13 mouse cellular contexts compared by ENCODE assay signal in genomic region chr12:36426163-36427045, GRCm38 (mm10). TPM values are rescaled to one million over a fixed set of nuclear protein-coding genes. Genes with fewer than 3 reads are reported as not detected.
DNase-seq lines count a peak whose midpoint lies in the region; ATAC-seq lines count a peak whose summit lies in the region.
"Had no signal": no experiment of that assay in that cellular context is flagged by ENCODE, and none has a peak within 500 bp of the region (broad histone marks: within the 10 kb centered on the region; RNA-seq: fewer than 3 reads in every experiment).

No protein-coding gene starts in this region.

- peak; percentile 94 for ATAC-seq in lung, embryonic 15.5 days (ENCODE audit: borderline replicate concordance, extremely low read depth, low FRiP score, low TSS enrichment)
- 0 out of 2 replicates have a peak, but pooled peaks have one; percentile 60 for ATAC-seq in embryonic facial prominence, embryonic 12.5 days (ENCODE audit: insufficient number of reproducible peaks, insufficient read depth, low FRiP score, low TSS enrichment)
- peak; percentile 76 for ATAC-seq in kidney, embryonic 15.5 days (replicated peaks; ENCODE audit: low FRiP score)
- ATAC-seq in neural tube, embryonic 14.5 days (ENCODE audit: low read depth): peak; percentile 61; the same call in 1 of the 2 replicates

- H3K9ac ChIP-seq in lung, embryonic 15.5 days: no peak overlapping the region
- no peak overlapping the region for H3K9ac ChIP-seq in embryonic facial prominence, embryonic 12.5 days
- no peak overlapping the region for H3K9ac ChIP-seq in kidney, embryonic 15.5 days
- no peak overlapping the region for H3K9ac ChIP-seq in neural tube, embryonic 14.5 days (replicated peaks; ENCODE audit: low read depth, low read length)
- H3K9ac ChIP-seq: embryonic facial prominence, embryonic 13.5 days; heart, embryonic 15.5 days had no signal

- no peak for DNase-seq in lung, adult 18-20 months
- no peak for DNase-seq in cerebellum, adult 11-12 months
- no peak for DNase-seq in adrenal gland, postnatal 25 days
- no peak for DNase-seq in liver
- DNase-seq: gastrocnemius, adult 2 months; thymus, postnatal 25 days had no signal

- no peak overlapping the region for H3K4me3 ChIP-seq in lung, embryonic 15.5 days
- H3K4me3 ChIP-seq in embryonic facial prominence, embryonic 12.5 days: no peak overlapping the region
- no peak overlapping the region for H3K4me3 ChIP-seq in kidney, embryonic 15.5 days (replicated peaks)
- no peak overlapping the region for H3K4me3 ChIP-seq in neural tube, embryonic 14.5 days (ENCODE audit: low read depth, low read length)
- H3K4me3 ChIP-seq: embryonic facial prominence, embryonic 13.5 days; gastrocnemius, adult 2 months; heart, embryonic 15.5 days; myocyte had no signal

- peaks cover 12% of the 10 kb centered on the region for H3K4me1 ChIP-seq in lung, embryonic 15.5 days
- H3K4me1 ChIP-seq in embryonic facial prominence, embryonic 12.5 days: no peaks in the 10 kb centered on the region
- peaks cover 16% of the 10 kb centered on the region for H3K4me1 ChIP-seq in kidney, embryonic 15.5 days
- H3K4me1 ChIP-seq in neural tube, embryonic 14.5 days (ENCODE audit: control insufficient read depth, insufficient read depth, low read length): no peaks in the 10 kb centered on the region
- H3K4me1 ChIP-seq: heart, embryonic 15.5 days had no signal

- H3K36me3 ChIP-seq in lung, embryonic 15.5 days: no peaks in the 10 kb centered on the region
- H3K36me3 ChIP-seq in embryonic facial prominence, embryonic 12.5 days: no peaks in the 10 kb centered on the region
- H3K36me3 ChIP-seq in kidney, embryonic 15.5 days: no peaks in the 10 kb centered on the region
- no peaks in the 10 kb centered on the region for H3K36me3 ChIP-seq in neural tube, embryonic 14.5 days (ENCODE audit: control insufficient read depth, insufficient read depth, low read length)
- H3K36me3 ChIP-seq: embryonic facial prominence, embryonic 13.5 days; heart, embryonic 15.5 days had no signal

- WGBS in lung, embryonic 15.5 days: 38% methylated on average over 15 of the region's 15 CpGs
- 46% methylated on average over 15 of the region's 15 CpGs for WGBS in embryonic facial prominence, embryonic 12.5 days
- 42% methylated on average over 15 of the region's 15 CpGs for WGBS in kidney, embryonic 15.5 days
- WGBS in neural tube, embryonic 14.5 days: 49% methylated on average over 15 of the region's 15 CpGs

- no peaks in the 10 kb centered on the region for H3K9me3 ChIP-seq in lung, embryonic 15.5 days
- H3K9me3 ChIP-seq in embryonic facial prominence, embryonic 12.5 days: no peaks in the 10 kb centered on the region
- H3K9me3 ChIP-seq in kidney, embryonic 15.5 days (replicated peaks): no peaks in the 10 kb centered on the region
- H3K9me3 ChIP-seq in neural tube, embryonic 14.5 days (ENCODE audit: control insufficient read depth, low read length): no peaks in the 10 kb centered on the region
- H3K9me3 ChIP-seq: embryonic facial prominence, embryonic 13.5 days; heart, embryonic 15.5 days had no signal

- H3K4me2 ChIP-seq in lung, embryonic 15.5 days: no peak overlapping the region
- no peak overlapping the region for H3K4me2 ChIP-seq in embryonic facial prominence, embryonic 12.5 days (replicated peaks)
- no peak overlapping the region for H3K4me2 ChIP-seq in kidney, embryonic 15.5 days
- no peak overlapping the region for H3K4me2 ChIP-seq in neural tube, embryonic 14.5 days (ENCODE audit: low read depth, low read length)
- H3K4me2 ChIP-seq: embryonic facial prominence, embryonic 13.5 days; heart, embryonic 15.5 days had no signal

- no peaks in the 10 kb centered on the region for H3K27me3 ChIP-seq in lung, embryonic 15.5 days
- no peaks in the 10 kb centered on the region for H3K27me3 ChIP-seq in embryonic facial prominence, embryonic 12.5 days
- no peaks in the 10 kb centered on the region for H3K27me3 ChIP-seq in kidney, embryonic 15.5 days
- H3K27me3 ChIP-seq in neural tube, embryonic 14.5 days (ENCODE audit: control insufficient read depth, insufficient read depth, low read length): no peaks in the 10 kb centered on the region
- H3K27me3 ChIP-seq: embryonic facial prominence, embryonic 13.5 days; heart, embryonic 15.5 days had no signal

- H3K27ac ChIP-seq in lung, embryonic 15.5 days: peak overlapping the region; percentile 37
- H3K27ac ChIP-seq in embryonic facial prominence, embryonic 12.5 days: no peak overlapping the region
- H3K27ac ChIP-seq in kidney, embryonic 15.5 days: peak overlapping the region; percentile 24
- no peak overlapping the region for H3K27ac ChIP-seq in neural tube, embryonic 14.5 days (ENCODE audit: low read depth, low read length)
- H3K27ac ChIP-seq: embryonic facial prominence, embryonic 13.5 days; gastrocnemius, adult 2 months; heart, embryonic 15.5 days had no signal

RNA-seq across cellular contexts. Expression of gene D630036H23Rik, which starts 44.4 kb away (rescaled TPM):
- 1.5 and 2.3 TPM in 2 replicates for polyA plus RNA-seq in lung, embryonic 15.5 days (2015; fragmentation: Nextera tagmentation; extraction: Ambion mirVana)
- 1.6 and 2.0 TPM in 2 replicates for polyA plus RNA-seq in embryonic facial prominence, embryonic 12.5 days (2016; fragmentation: Nextera tagmentation; extraction: Ambion mirVana)
- polyA plus RNA-seq in kidney, embryonic 15.5 days (2015; fragmentation: Nextera tagmentation; extraction: Ambion mirVana): 1.0 and 1.1 TPM in 2 replicates
- polyA plus RNA-seq in neural tube, embryonic 14.5 days (2014; fragmentation: Nextera tagmentation; extraction: Ambion mirVana): 2.3 and 2.6 TPM in 2 replicates
- total RNA-seq in adrenal gland, postnatal 25 days (2021): 1.0 and 1.9 TPM in 2 replicates

RNA-seq across cellular contexts. Expression of gene Ispd, which starts 45.2 kb away (rescaled TPM):
- polyA plus RNA-seq in lung, embryonic 15.5 days (2015; fragmentation: Nextera tagmentation; extraction: Ambion mirVana): 14.8 and 16.4 TPM in 2 replicates
- 10.6 and 12.1 TPM in 2 replicates for polyA plus RNA-seq in embryonic facial prominence, embryonic 12.5 days (2016; fragmentation: Nextera tagmentation; extraction: Ambion mirVana)
- polyA plus RNA-seq in kidney, embryonic 15.5 days (2015; fragmentation: Nextera tagmentation; extraction: Ambion mirVana): 15.2 and 16.8 TPM in 2 replicates
- polyA plus RNA-seq in neural tube, embryonic 14.5 days (2014; fragmentation: Nextera tagmentation; extraction: Ambion mirVana): 17.0 and 18.0 TPM in 2 replicates
- total RNA-seq in adrenal gland, postnatal 25 days (2021): 7.4 and 9.8 TPM in 2 replicates

Comparison
In these comparisons a context has a peak if more than half of its experiments do, and no peak if none do; other contexts are left out.
1. H3K27ac ChIP-seq: peak in lung, embryonic 15.5 days (single experiment) and kidney, embryonic 15.5 days (single experiment); none in embryonic facial prominence, embryonic 12.5 days (single experiment) and neural tube, embryonic 14.5 days (single experiment).
2. Peak in every context shown above with its lines, with median percentiles within 50 percentile points of each other: ATAC-seq.